Mouse (Mus musculus): Measurements from ENCODE around the gene Furin. TPM values are rescaled to one million over a fixed set of nuclear protein-coding genes. Genes with fewer than 3 reads are reported as not detected.
A peak's percentile ranks its signal among the peaks of the same experiment; 100 is the strongest.

The Furin gene
- polyA plus RNA-seq, 1 experiment from 2014 or later, result 3.0 TPM

GRCm38 (mm10) chr7:80407712-80408111 lies 2.5 kb upstream of the Furin start:
- H3K27me3 ChIP-seq, result peaks cover 27% of the 10 kb centered on the region
- no peak for ATAC-seq
- no peak overlapping the region for H3K4me2 ChIP-seq
- no peaks in the 10 kb centered on the region for H3K36me3 ChIP-seq (ENCODE audit: poor library complexity, severe bottlenecking)
- WGBS, result 82% methylated on average over 9 of the region's 9 CpGs
- no peak overlapping the region for H3K9ac ChIP-seq
- peaks cover 7% of the 10 kb centered on the region; the same call in 1 of the 2 replicates for H3K4me1 ChIP-seq
- no peak overlapping the region for H3K27ac ChIP-seq
- no peak overlapping the region for H3K4me3 ChIP-seq
- H3K9me3 ChIP-seq (replicated peaks), result no peaks in the 10 kb centered on the region

DNA sequence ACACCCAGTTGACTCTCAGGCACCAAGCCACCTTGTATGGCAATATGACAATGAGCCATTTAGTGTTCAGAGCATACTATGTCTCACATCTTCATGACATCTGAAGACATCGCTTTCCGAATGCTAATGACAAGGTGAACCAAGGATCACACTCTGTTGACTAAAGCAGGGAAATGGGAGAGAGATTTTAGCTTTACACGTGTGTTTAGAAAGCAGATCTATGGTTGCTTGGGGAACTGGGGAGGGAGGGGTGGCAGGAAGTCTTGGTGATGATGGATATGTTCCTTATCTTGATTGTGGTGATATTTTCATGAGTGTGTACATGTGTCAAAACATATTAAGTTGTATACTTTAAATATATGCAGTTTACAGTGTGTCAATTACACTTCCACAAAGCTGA lies 950 bp upstream of the Furin start:
- Histone ChIP-seq H3K9ac (no peak overlapping the region), H3K4me1 (peaks cover 15% of the 10 kb centered on the region), H3K36me3 (ENCODE audit: poor library complexity, severe bottlenecking) (no peaks in the 10 kb centered on the region), H3K27me3 (peaks cover 27% of the 10 kb centered on the region), H3K4me2 (no peak overlapping the region), H3K9me3 (replicated peaks) (no peaks in the 10 kb centered on the region), H3K4me3 (no peak overlapping the region), H3K27ac (no peak overlapping the region)
- 88% methylated on average over 3 of the region's 3 CpGs for WGBS
- ATAC-seq, result no peak

DNA sequence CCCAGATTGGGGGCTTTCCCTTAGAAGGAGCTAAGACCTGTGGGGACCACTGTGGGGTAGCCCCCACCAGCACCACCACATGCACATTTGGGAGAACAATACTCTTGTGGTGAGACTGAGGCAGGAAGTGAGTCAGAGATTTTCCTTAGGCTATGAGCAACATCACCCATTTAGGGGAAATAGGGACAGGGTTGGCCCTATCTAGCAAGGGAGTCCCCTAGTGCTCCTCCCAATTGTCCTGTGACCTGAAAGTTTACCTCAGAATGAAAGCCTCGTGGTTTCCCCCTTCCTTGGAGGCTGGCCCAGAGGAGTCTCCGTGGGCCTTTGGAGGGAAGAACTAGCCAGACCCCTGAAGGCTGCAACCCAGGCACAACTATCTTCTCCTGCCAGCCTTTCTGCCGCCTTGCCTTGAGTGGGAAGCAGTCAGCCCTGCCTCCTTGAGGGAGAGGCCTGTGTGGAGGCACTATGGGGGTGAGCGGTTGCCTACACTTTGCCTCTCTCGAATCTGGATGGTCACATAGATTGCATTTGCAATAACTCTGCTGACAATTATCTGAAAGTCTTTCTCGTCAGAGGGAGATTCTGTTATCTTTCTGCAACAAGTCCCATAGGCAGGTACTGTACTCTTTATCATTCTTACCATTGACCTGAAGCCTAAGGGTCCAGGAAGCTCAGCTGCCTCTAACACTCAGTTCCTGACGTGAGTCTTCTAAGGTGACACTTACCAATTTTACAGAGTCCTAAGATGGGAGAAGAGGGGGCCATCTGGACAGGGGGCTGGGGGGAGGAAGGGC lies 938 bp downstream of the Furin start:
- Histone ChIP-seq H3K4me2 (no peak overlapping the region), H3K27me3 (peaks cover 27% of the 10 kb centered on the region), H3K4me1 (peaks cover 33% of the 10 kb centered on the region), H3K9ac (no peak overlapping the region), H3K36me3 (ENCODE audit: poor library complexity, severe bottlenecking) (no peaks in the 10 kb centered on the region), H3K27ac (no peak overlapping the region), H3K4me3 (no peak overlapping the region), H3K9me3 (replicated peaks) (no peaks in the 10 kb centered on the region)
- no peak for ATAC-seq
- 71% methylated on average over 7 of the region's 7 CpGs for WGBS

DNA sequence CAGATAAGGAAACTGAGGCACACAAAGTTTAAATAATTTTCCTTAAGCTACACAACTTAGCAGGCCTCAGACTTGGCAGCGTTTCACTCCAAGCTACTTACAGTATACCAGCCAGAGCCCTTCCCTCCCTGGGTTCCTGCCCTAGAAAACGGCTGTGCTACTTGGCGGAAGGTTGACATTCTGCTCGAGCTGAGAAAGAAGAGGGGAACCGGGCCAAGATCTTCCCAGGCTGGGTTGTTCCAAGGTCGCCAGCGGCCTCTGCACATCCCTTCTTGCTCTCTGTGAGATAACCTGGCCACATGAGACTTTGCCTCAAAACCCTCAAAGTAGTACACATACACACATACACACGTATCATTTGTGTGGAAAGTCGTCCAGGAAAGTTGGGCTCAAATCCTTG lies 1.7 kb downstream of the Furin start:
- Histone ChIP-seq H3K4me2 (peak overlapping the region; percentile 97; the same call in 1 of the 2 replicates), H3K9ac (peak overlapping the region; percentile 94; the same call in 1 of the 2 replicates), H3K36me3 (ENCODE audit: poor library complexity, severe bottlenecking) (no peaks in the 10 kb centered on the region), H3K4me1 (peaks cover 37% of the 10 kb centered on the region), H3K9me3 (replicated peaks) (no peaks in the 10 kb centered on the region), H3K27ac (no peak overlapping the region), H3K27me3 (peaks cover 27% of the 10 kb centered on the region), H3K4me3 (peak overlapping the region; percentile 82; the same call in 1 of the 2 replicates)
- 50% methylated on average over 9 of the region's 9 CpGs for WGBS
- ATAC-seq, result peak; percentile 36; the same call in 1 of the 2 replicates

GRCm38 (mm10) chr7:80402651-80403321 lies 2.5 kb downstream of the Furin start:
- no peaks in the 10 kb centered on the region; the same call in 1 of the 2 replicates for H3K36me3 ChIP-seq (ENCODE audit: poor library complexity, severe bottlenecking)
- H3K4me3 ChIP-seq, result peak overlapping the region; percentile 82
- under 1% methylated on average over 39 of the region's 92 CpGs for WGBS
- H3K4me1 ChIP-seq, result peaks cover 37% of the 10 kb centered on the region
- peak overlapping the region; percentile 75 for H3K27ac ChIP-seq
- peak overlapping the region; percentile 97 for H3K4me2 ChIP-seq
- peaks cover 26% of the 10 kb centered on the region for H3K27me3 ChIP-seq
- no peaks in the 10 kb centered on the region for H3K9me3 ChIP-seq (replicated peaks)
- ATAC-seq, result peak; percentile 71
- peak overlapping the region; percentile 94 for H3K9ac ChIP-seq

GRCm38 (mm10) chr7:80401860-80402641 lies 3.2 kb downstream of the Furin start:
- ATAC-seq, result peak; percentile 61
- Histone ChIP-seq H3K4me1 (peaks cover 37% of the 10 kb centered on the region), H3K4me2 (peak overlapping the region; percentile 97), H3K27me3 (peaks cover 23% of the 10 kb centered on the region), H3K27ac (peak overlapping the region; percentile 52), H3K36me3 (ENCODE audit: poor library complexity, severe bottlenecking) (peaks cover 6% of the 10 kb centered on the region), H3K4me3 (peak overlapping the region; percentile 82), H3K9me3 (replicated peaks) (no peaks in the 10 kb centered on the region), H3K9ac (peak overlapping the region; percentile 94)
- 1% methylated on average over 60 of the region's 102 CpGs for WGBS

DNA sequence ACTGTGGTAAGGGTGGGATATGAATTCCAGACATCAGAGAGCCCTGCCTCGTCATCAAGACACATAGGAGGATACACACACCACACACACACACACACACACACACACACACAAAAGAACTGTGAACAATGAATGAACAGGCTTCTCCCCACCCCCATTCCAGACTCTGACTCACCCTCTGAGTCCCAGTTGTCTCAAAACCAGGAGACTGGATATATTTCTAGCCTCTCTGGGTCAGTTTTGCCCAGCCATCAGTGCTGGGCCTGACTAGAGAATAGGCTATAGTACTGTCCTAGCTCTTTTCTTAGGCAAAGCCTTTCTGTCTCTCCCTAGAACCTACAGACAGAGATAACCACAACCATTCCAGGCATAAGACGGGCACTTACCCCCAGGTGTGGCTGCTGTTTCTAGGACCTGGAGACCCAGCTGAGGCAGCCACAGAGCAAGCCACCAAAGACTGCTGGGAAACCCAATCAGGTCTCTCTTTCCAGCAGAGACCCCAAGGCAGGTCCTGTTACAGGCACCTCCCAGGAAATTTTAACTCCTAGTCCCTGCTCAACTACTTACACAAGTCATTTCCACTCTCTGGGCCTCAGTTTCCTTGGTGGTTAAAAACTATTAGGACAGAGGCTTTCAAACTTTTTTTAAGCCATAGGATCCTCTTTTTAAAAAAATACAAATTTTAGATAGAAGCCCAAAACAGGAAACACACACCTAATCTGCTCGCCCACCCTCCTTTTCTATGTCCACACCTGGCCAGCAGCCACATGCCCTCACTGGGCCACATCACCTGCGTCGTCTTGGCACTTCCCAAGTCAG lies 4.0 kb downstream of the Furin start:
- Histone ChIP-seq H3K27me3 (peaks cover 23% of the 10 kb centered on the region), H3K9ac (peak overlapping the region; percentile 94), H3K9me3 (replicated peaks) (no peaks in the 10 kb centered on the region), H3K27ac (peak overlapping the region; percentile 40; the same call in 1 of the 2 replicates), H3K4me1 (peaks cover 37% of the 10 kb centered on the region), H3K36me3 (ENCODE audit: poor library complexity, severe bottlenecking) (peaks cover 14% of the 10 kb centered on the region), H3K4me3 (peak overlapping the region; percentile 82), H3K4me2 (peak overlapping the region; percentile 97)
- no peak for ATAC-seq
- 26% methylated on average over 5 of the region's 5 CpGs for WGBS

- Histone ChIP-seq H3K4me1 (peaks cover 37% of the 10 kb centered on the region), H3K4me2 (peak overlapping the region; percentile 97), H3K27me3 (peaks cover 17% of the 10 kb centered on the region), H3K36me3 (ENCODE audit: poor library complexity, severe bottlenecking) (peaks cover 19% of the 10 kb centered on the region), H3K9ac (no peak overlapping the region), H3K27ac (no peak overlapping the region), H3K4me3 (no peak overlapping the region), H3K9me3 (replicated peaks) (no peaks in the 10 kb centered on the region)
- 77% methylated on average over 6 of the region's 6 CpGs for WGBS
- ATAC-seq, result no peak
These were observed 4.7 kb downstream of the Furin start for GRCm38 (mm10) chr7:80400571-80400970.

DNA sequence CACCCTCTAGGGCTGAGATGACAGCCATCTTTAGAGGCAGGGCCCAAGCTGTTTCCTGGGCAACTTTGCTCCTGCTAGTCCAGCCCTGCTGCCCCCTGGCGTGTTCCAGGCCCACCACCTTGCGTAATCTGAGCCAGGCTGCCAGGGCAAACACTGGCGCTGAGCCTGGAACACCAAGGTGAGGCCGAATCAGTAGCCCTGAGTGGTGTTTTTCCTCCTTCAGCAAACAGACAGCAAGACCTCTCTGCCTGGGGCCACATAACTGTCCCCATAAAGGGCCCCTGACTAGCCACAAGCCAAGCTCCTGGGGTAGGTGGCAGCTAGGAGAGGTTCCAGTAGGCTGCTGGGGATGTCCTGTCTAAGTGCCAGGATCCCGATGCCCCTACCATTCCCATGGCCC lies 5.1 kb downstream of the Furin start:
- Histone ChIP-seq H3K27me3 (peaks cover 15% of the 10 kb centered on the region; the same call in 1 of the 2 replicates), H3K9me3 (replicated peaks) (no peaks in the 10 kb centered on the region), H3K27ac (no peak overlapping the region), H3K4me3 (no peak overlapping the region), H3K4me2 (no peak overlapping the region), H3K36me3 (ENCODE audit: poor library complexity, severe bottlenecking) (peaks cover 24% of the 10 kb centered on the region), H3K4me1 (peaks cover 37% of the 10 kb centered on the region), H3K9ac (0 out of 2 replicates have a peak overlapping the region, but pooled peaks have one; percentile 26)
- 47% methylated on average over 5 of the region's 5 CpGs for WGBS
- ATAC-seq, result no peak

- H3K9ac ChIP-seq, result no peak overlapping the region
These were observed 6.4 kb downstream of the Furin start for GRCm38 (mm10) chr7:80398654-80399444.

More at GRCm38 (mm10) chr7:80398654-80399444, 6.4 kb downstream of the Furin start:
- Histone ChIP-seq H3K4me2 (no peak overlapping the region), H3K4me1 (peaks cover 37% of the 10 kb centered on the region), H3K4me3 (no peak overlapping the region), H3K9me3 (replicated peaks) (no peaks in the 10 kb centered on the region), H3K27me3 (peaks cover 5% of the 10 kb centered on the region; the same call in 1 of the 2 replicates), H3K27ac (no peak overlapping the region), H3K36me3 (ENCODE audit: poor library complexity, severe bottlenecking) (peaks cover 32% of the 10 kb centered on the region)
- WGBS, result 69% methylated on average over 9 of the region's 9 CpGs
- no peak for ATAC-seq

Data from forebrain, embryonic 13.5 days (tissue).